Mouse (Mus musculus): Measurements from ENCODE around the gene Sdhaf2. TPM values are rescaled to one million over a fixed set of nuclear protein-coding genes. Genes with fewer than 3 reads are reported as not detected.
A peak's percentile ranks its signal among the peaks of the same experiment; 100 is the strongest.

The Sdhaf2 gene
- polyA plus RNA-seq, 1 experiment: 65.1 TPM

GRCm38 (mm10) chr19:10502571-10502970 lies 23.4 kb downstream of the Sdhaf2 start:
- H3K4me3 ChIP-seq (ENCODE audit: insufficient read depth, low read length): no peak overlapping the region
- H3K27ac ChIP-seq (ENCODE audit: insufficient read depth, low read length): no peak overlapping the region
- no peak for TF ChIP-seq POLR2A (IDR thresholded peaks at IDR 0.05; ENCODE audit: extremely low read depth, insufficient read depth, low read length)
- peak; percentile 85 for TF ChIP-seq CTCF (IDR thresholded peaks at IDR 0.05; ENCODE audit: extremely low read depth, insufficient read depth, low read length)
- H3K4me1 ChIP-seq (ENCODE audit: control insufficient read depth, insufficient read depth, low read length): peaks cover 3% of the 10 kb centered on the region

- TF ChIP-seq CTCF (IDR thresholded peaks at IDR 0.05; ENCODE audit: extremely low read depth, insufficient read depth, low read length) (no peak), POLR2A (IDR thresholded peaks at IDR 0.05; ENCODE audit: extremely low read depth, insufficient read depth, low read length) (no peak)
- Histone ChIP-seq H3K4me1 (ENCODE audit: control insufficient read depth, insufficient read depth, low read length) (peaks cover 5% of the 10 kb centered on the region), H3K27ac (ENCODE audit: insufficient read depth, low read length) (no peak overlapping the region), H3K4me3 (ENCODE audit: insufficient read depth, low read length) (no peak overlapping the region)
Measured at GRCm38 (mm10) chr19:10500581-10500980, 25.4 kb downstream of the Sdhaf2 start.

GRCm38 (mm10) chr19:10497512-10498160 lies 28.3 kb downstream of the Sdhaf2 start:
- no peak overlapping the region for H3K27ac ChIP-seq (ENCODE audit: insufficient read depth, low read length)
- no peak for TF ChIP-seq CTCF (IDR thresholded peaks at IDR 0.05; ENCODE audit: extremely low read depth, insufficient read depth, low read length)
- no peak for TF ChIP-seq POLR2A (IDR thresholded peaks at IDR 0.05; ENCODE audit: extremely low read depth, insufficient read depth, low read length)

GRCm38 (mm10) chr19:10496976-10497375 lies 29.0 kb downstream of the Sdhaf2 start:
- TF ChIP-seq POLR2A (IDR thresholded peaks at IDR 0.05; ENCODE audit: extremely low read depth, insufficient read depth, low read length): no peak
- no peak for TF ChIP-seq CTCF (IDR thresholded peaks at IDR 0.05; ENCODE audit: extremely low read depth, insufficient read depth, low read length)
- H3K4me1 ChIP-seq (ENCODE audit: control insufficient read depth, insufficient read depth, low read length): peaks cover 5% of the 10 kb centered on the region
- H3K4me3 ChIP-seq (ENCODE audit: insufficient read depth, low read length): no peak overlapping the region
- H3K27ac ChIP-seq (ENCODE audit: insufficient read depth, low read length): no peak overlapping the region

More at GRCm38 (mm10) chr19:10497512-10498160, 28.3 kb downstream of the Sdhaf2 start:
- Histone ChIP-seq H3K4me3 (ENCODE audit: insufficient read depth, low read length) (no peak overlapping the region), H3K4me1 (ENCODE audit: control insufficient read depth, insufficient read depth, low read length) (peaks cover 5% of the 10 kb centered on the region)

GRCm38 (mm10) chr19:10495670-10496069 lies 30.3 kb downstream of the Sdhaf2 start:
- Histone ChIP-seq H3K4me3 (ENCODE audit: insufficient read depth, low read length) (no peak overlapping the region), H3K4me1 (ENCODE audit: control insufficient read depth, insufficient read depth, low read length) (peaks cover 4% of the 10 kb centered on the region), H3K27ac (ENCODE audit: insufficient read depth, low read length) (no peak overlapping the region)
- no peak for TF ChIP-seq POLR2A (IDR thresholded peaks at IDR 0.05; ENCODE audit: extremely low read depth, insufficient read depth, low read length)
- TF ChIP-seq CTCF (IDR thresholded peaks at IDR 0.05; ENCODE audit: extremely low read depth, insufficient read depth, low read length): no peak

- Histone ChIP-seq H3K4me1 (ENCODE audit: control insufficient read depth, insufficient read depth, low read length) (no peaks in the 10 kb centered on the region), H3K4me3 (ENCODE audit: insufficient read depth, low read length) (no peak overlapping the region), H3K27ac (ENCODE audit: insufficient read depth, low read length) (no peak overlapping the region)
- TF ChIP-seq CTCF (IDR thresholded peaks at IDR 0.05; ENCODE audit: extremely low read depth, insufficient read depth, low read length) (peak; percentile 96), POLR2A (IDR thresholded peaks at IDR 0.05; ENCODE audit: extremely low read depth, insufficient read depth, low read length) (no peak)
Measured at GRCm38 (mm10) chr19:10486264-10486738, 39.6 kb downstream of the Sdhaf2 start.

GRCm38 (mm10) chr19:10482703-10483102 lies 43.2 kb downstream of the Sdhaf2 start, which contains the start of gene Ppp1r32:
Gene Ppp1r32, minus strand, starts transcription at chr19:10482928.
- Histone ChIP-seq H3K4me3 (ENCODE audit: insufficient read depth, low read length) (no peak within 1 kb of the TSS), H3K27ac (ENCODE audit: insufficient read depth, low read length) (no peak within 1 kb of the TSS), H3K4me1 (ENCODE audit: control insufficient read depth, insufficient read depth, low read length) (no peaks in the 10 kb centered on the region)
- TF ChIP-seq POLR2A (IDR thresholded peaks at IDR 0.05; ENCODE audit: extremely low read depth, insufficient read depth, low read length): no peak
- no peak for TF ChIP-seq CTCF (IDR thresholded peaks at IDR 0.05; ENCODE audit: extremely low read depth, insufficient read depth, low read length)

- no peaks in the 10 kb centered on the region for H3K4me1 ChIP-seq (ENCODE audit: control insufficient read depth, insufficient read depth, low read length)
- no peak overlapping the region for H3K4me3 ChIP-seq (ENCODE audit: insufficient read depth, low read length)
- TF ChIP-seq CTCF (IDR thresholded peaks at IDR 0.05; ENCODE audit: extremely low read depth, insufficient read depth, low read length) (no peak), POLR2A (IDR thresholded peaks at IDR 0.05; ENCODE audit: extremely low read depth, insufficient read depth, low read length) (no peak)
- H3K27ac ChIP-seq (ENCODE audit: insufficient read depth, low read length): no peak overlapping the region
Measured at GRCm38 (mm10) chr19:10479541-10479940, 46.4 kb downstream of the Sdhaf2 start.

- H3K27ac ChIP-seq (ENCODE audit: insufficient read depth, low read length): no peak overlapping the region
- H3K4me3 ChIP-seq (ENCODE audit: insufficient read depth, low read length): no peak overlapping the region
- TF ChIP-seq POLR2A (IDR thresholded peaks at IDR 0.05; ENCODE audit: extremely low read depth, insufficient read depth, low read length) (no peak), CTCF (IDR thresholded peaks at IDR 0.05; ENCODE audit: extremely low read depth, insufficient read depth, low read length) (no peak)
Measured at GRCm38 (mm10) chr19:10473779-10474178, 52.2 kb downstream of the Sdhaf2 start.

GRCm38 (mm10) chr19:10472958-10473357 lies 53.0 kb downstream of the Sdhaf2 start:
- TF ChIP-seq CTCF (IDR thresholded peaks at IDR 0.05; ENCODE audit: extremely low read depth, insufficient read depth, low read length): no peak
- no peak for TF ChIP-seq POLR2A (IDR thresholded peaks at IDR 0.05; ENCODE audit: extremely low read depth, insufficient read depth, low read length)
- Histone ChIP-seq H3K4me1 (ENCODE audit: control insufficient read depth, insufficient read depth, low read length) (peaks cover 2% of the 10 kb centered on the region; the same call in 1 of the 2 replicates), H3K4me3 (ENCODE audit: insufficient read depth, low read length) (no peak overlapping the region), H3K27ac (ENCODE audit: insufficient read depth, low read length) (no peak overlapping the region)

More at GRCm38 (mm10) chr19:10473779-10474178, 52.2 kb downstream of the Sdhaf2 start:
- peaks cover 2% of the 10 kb centered on the region; the same call in 1 of the 2 replicates for H3K4me1 ChIP-seq (ENCODE audit: control insufficient read depth, insufficient read depth, low read length)
